Mouse (Mus musculus): ENCODE measurements at regions not wholly inside any gene's neighbourhood (a gene's known extent, or its start where the extent isn't known, plus 50 kb on each side); places are given as distances from the start of the nearest gene placed in this dataset.
A peak's percentile ranks its signal among the peaks of the same experiment; 100 is the strongest.

GRCm38 (mm10) chr17:83276000-83276891 is 61.2 kb downstream of the Pkdcc start:
- DNase-seq, result peak; percentile 91

GRCm38 (mm10) chr17:83277117-83277947 is 62.2 kb downstream of the Pkdcc start:
- peak; percentile 75 for DNase-seq

- DNase-seq, result no peak
Measured at GRCm38 (mm10) chr17:83277948-83278924, 63.1 kb downstream of the Pkdcc start.

GRCm38 (mm10) chr17:83283328-83283727 is 67.4 kb upstream of the Eml4 start:
- no peak for DNase-seq

- no peak for DNase-seq
Measured at GRCm38 (mm10) chr17:83287381-83288142, 63.2 kb upstream of the Eml4 start.

- no peak for DNase-seq
Measured at GRCm38 (mm10) chr17:83288143-83288492, 62.6 kb upstream of the Eml4 start.

GRCm38 (mm10) chr17:83295526-83296238 is 55.0 kb upstream of the Eml4 start:
- no peak for DNase-seq

- DNase-seq, result no peak
Measured at GRCm38 (mm10) chr17:83297379-83298121, 53.2 kb upstream of the Eml4 start.

Measured in layer of hippocampus, adult 9-11 months (tissue).